Mouse (Mus musculus): ENCODE data around the gene Ube4b. TPM values are rescaled to one million over a fixed set of nuclear protein-coding genes. Genes with fewer than 3 reads are reported as not detected.
A peak's percentile ranks its signal among the peaks of the same experiment; 100 is the strongest.

Ube4b gene
- polyA plus RNA-seq, 1 experiment from 2014 or later: 64.5 TPM

- H3K4me1 ChIP-seq: peaks cover 4% of the 10 kb centered on the region; the same call in 1 of the 2 replicates
- no peak overlapping the region for H3K4me3 ChIP-seq
- H3K9me3 ChIP-seq: no peaks in the 10 kb centered on the region
- WGBS: 54% methylated on average over 8 of the region's 8 CpGs
- H3K27me3 ChIP-seq (replicated peaks): no peaks in the 10 kb centered on the region
- H3K4me2 ChIP-seq: no peak overlapping the region
- no peak for ATAC-seq (replicated peaks)
- H3K27ac ChIP-seq: no peak overlapping the region
- H3K9ac ChIP-seq: no peak overlapping the region
- peaks cover 17% of the 10 kb centered on the region for H3K36me3 ChIP-seq (replicated peaks)
Measured at GRCm38 (mm10) chr4:149378819-149379218, 47.7 kb downstream of the Ube4b start.

- H3K4me1 ChIP-seq: peaks cover 4% of the 10 kb centered on the region; the same call in 1 of the 2 replicates
- H3K9ac ChIP-seq: no peak overlapping the region
- peaks cover 21% of the 10 kb centered on the region for H3K36me3 ChIP-seq (replicated peaks)
- no peak overlapping the region for H3K27ac ChIP-seq
- ATAC-seq (replicated peaks): no peak
- H3K27me3 ChIP-seq (replicated peaks): no peaks in the 10 kb centered on the region
- no peak overlapping the region for H3K4me2 ChIP-seq
- no peaks in the 10 kb centered on the region for H3K9me3 ChIP-seq
- H3K4me3 ChIP-seq: no peak overlapping the region
- 91% methylated on average over 10 of the region's 10 CpGs for WGBS
Measured at GRCm38 (mm10) chr4:149376034-149376433, 50.5 kb downstream of the Ube4b start.

DNA sequence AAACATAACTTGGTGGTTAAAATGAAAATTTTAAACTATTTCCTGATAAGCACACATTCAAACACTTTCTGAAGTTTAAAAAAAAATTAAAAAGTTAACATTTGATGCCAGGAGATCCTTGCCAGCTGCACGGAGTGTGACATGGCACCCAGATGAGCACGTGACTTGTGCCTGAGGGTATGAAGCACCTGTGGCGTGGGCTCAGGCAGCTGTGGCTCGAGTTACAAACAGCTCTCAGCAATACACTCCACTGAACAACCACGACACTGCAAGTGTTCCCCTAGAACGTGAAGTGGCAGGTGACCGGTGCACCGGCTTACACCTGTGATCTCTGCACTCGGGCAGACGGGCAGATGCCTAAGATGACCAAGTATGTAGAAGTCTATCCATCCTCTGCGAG, 51.9 kb downstream of the Ube4b start:
- Histone ChIP-seq H3K27me3 (replicated peaks) (no peaks in the 10 kb centered on the region), H3K4me1 (peaks cover 4% of the 10 kb centered on the region; the same call in 1 of the 2 replicates), H3K9me3 (no peaks in the 10 kb centered on the region), H3K4me2 (no peak overlapping the region), H3K9ac (no peak overlapping the region), H3K36me3 (replicated peaks) (peaks cover 25% of the 10 kb centered on the region), H3K27ac (no peak overlapping the region), H3K4me3 (no peak overlapping the region)
- ATAC-seq (replicated peaks): no peak
- WGBS: 85% methylated on average over 11 of the region's 11 CpGs

DNA sequence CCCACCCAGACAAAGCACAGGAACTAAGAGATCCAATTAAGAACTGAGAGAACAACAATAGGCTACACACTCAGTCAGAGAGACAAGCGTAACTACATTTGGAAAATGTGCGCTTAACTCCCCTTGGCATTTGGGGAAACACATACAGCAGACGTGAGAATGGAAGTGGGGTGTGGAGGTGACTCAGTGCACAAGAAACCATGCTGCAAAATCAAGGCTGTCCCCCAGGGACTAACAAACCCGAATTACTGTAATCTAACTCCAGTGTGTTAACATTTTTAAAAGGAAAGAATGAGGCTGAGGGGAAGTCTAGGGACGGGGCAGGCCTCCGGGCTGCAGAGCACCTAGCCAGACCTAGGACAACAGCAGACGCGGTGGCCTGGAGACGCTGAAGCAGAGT, 52.6 kb downstream of the Ube4b start:
- Histone ChIP-seq H3K4me1 (peaks cover 3% of the 10 kb centered on the region; the same call in 1 of the 2 replicates), H3K27me3 (replicated peaks) (no peaks in the 10 kb centered on the region), H3K27ac (0 out of 2 replicates have a peak overlapping the region, but pooled peaks have one; percentile 25), H3K36me3 (replicated peaks) (peaks cover 19% of the 10 kb centered on the region), H3K4me2 (no peak overlapping the region), H3K9ac (no peak overlapping the region), H3K9me3 (no peaks in the 10 kb centered on the region), H3K4me3 (no peak overlapping the region)
- WGBS: 80% methylated on average over 9 of the region's 9 CpGs
- no peak for ATAC-seq (replicated peaks)

- WGBS: 63% methylated on average over 5 of the region's 5 CpGs
- Histone ChIP-seq H3K4me1 (no peaks in the 10 kb centered on the region), H3K27me3 (replicated peaks) (no peaks in the 10 kb centered on the region), H3K27ac (no peak overlapping the region), H3K4me2 (no peak overlapping the region), H3K9me3 (no peaks in the 10 kb centered on the region), H3K36me3 (replicated peaks) (peaks cover 19% of the 10 kb centered on the region), H3K4me3 (no peak overlapping the region), H3K9ac (no peak overlapping the region)
- no peak for ATAC-seq (replicated peaks)
Measured at GRCm38 (mm10) chr4:149373431-149373830, 53.1 kb downstream of the Ube4b start.

DNA sequence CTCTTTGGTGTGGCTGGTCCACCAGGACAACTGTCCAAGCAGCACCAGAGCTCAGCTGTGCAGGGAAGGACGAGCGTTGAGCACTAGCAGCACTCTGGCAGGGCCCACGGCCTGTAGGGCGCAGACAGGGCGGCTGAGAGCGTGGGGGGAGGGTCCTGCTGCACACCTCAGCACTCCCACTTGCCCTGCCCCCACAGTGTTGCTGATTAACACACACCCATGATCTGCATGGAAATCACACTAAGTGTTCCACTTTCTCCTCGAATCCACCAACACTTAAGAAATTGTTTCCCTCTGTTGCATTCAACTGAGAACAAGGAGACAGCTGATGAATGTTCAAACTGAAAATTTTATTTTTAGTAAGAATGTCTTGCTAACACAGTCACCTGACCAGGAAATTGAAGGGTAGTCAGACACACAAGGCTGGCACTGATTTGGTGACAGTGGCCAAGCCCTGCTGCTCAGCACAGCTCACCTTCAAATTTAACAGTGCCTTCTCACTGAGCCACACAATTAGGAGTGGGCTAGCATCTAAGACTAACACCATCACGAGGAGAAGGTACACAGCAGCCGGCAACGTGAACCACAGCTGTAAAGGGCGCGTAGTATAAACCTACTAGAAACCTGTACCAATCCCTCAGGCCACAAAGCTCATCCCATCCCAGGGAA, 60.7 kb downstream of the Ube4b start:
- Histone ChIP-seq H3K27ac (no peak overlapping the region), H3K27me3 (replicated peaks) (no peaks in the 10 kb centered on the region), H3K4me1 (no peaks in the 10 kb centered on the region), H3K9ac (no peak overlapping the region), H3K36me3 (replicated peaks) (peaks cover 40% of the 10 kb centered on the region), H3K4me2 (no peak overlapping the region), H3K9me3 (no peaks in the 10 kb centered on the region), H3K4me3 (no peak overlapping the region)
- WGBS: 84% methylated on average over 12 of the region's 12 CpGs
- ATAC-seq (replicated peaks): no peak

DNA sequence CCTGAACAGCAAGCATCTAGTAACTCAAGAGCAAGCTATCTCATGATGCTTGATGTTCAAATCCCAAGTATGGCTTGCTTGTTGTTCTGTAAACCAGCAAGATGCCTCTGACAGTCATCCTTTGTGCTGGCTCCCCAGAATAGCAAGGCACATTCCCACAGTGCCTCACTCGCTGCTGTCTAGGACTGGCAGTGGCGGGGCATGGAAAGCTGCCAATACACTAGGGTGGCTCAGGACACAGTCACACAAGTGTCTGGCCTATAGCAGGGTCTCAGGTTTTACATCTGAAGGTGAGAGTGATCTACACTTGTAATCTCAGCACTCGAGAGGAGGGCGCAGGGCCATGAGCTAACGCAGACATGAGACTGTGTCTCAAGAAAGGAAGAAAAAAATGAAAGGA, 61.7 kb downstream of the Ube4b start:
- no peaks in the 10 kb centered on the region for H3K9me3 ChIP-seq
- 71% methylated on average over 5 of the region's 5 CpGs for WGBS
- no peak overlapping the region for H3K9ac ChIP-seq
- no peaks in the 10 kb centered on the region for H3K27me3 ChIP-seq (replicated peaks)
- no peak overlapping the region for H3K4me2 ChIP-seq
- no peak overlapping the region for H3K4me3 ChIP-seq
- ATAC-seq (replicated peaks): no peak
- H3K4me1 ChIP-seq: no peaks in the 10 kb centered on the region
- peak overlapping the region; percentile 42; the same call in 1 of the 2 replicates for H3K27ac ChIP-seq
- H3K36me3 ChIP-seq (replicated peaks): peaks cover 44% of the 10 kb centered on the region

DNA sequence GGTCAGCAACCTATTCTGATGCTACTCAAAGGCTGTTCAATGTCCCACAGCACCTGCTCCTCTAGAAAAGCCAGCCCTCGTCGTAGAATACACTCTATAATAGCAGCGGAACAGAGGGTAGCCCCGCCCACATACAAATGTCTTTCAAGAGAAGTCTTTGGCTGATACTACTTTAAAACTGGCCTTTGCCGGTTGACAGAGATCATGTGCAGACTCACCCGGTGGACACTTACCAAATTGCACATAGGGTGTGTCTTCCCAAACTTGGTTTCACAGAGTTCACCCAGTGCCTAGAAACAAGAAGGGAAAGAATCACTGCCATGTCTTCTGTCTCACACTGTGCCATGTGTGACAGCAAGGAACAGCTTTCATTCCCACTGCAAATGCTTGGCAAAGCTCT, 65.5 kb downstream of the Ube4b start:
- Histone ChIP-seq H3K27me3 (replicated peaks) (no peaks in the 10 kb centered on the region), H3K9ac (no peak overlapping the region), H3K4me3 (no peak overlapping the region), H3K9me3 (no peaks in the 10 kb centered on the region), H3K27ac (no peak overlapping the region), H3K4me1 (no peaks in the 10 kb centered on the region), H3K36me3 (replicated peaks) (peaks cover 62% of the 10 kb centered on the region), H3K4me2 (no peak overlapping the region)
- WGBS: 79% methylated on average over 6 of the region's 6 CpGs
- no peak for ATAC-seq (replicated peaks)

DNA sequence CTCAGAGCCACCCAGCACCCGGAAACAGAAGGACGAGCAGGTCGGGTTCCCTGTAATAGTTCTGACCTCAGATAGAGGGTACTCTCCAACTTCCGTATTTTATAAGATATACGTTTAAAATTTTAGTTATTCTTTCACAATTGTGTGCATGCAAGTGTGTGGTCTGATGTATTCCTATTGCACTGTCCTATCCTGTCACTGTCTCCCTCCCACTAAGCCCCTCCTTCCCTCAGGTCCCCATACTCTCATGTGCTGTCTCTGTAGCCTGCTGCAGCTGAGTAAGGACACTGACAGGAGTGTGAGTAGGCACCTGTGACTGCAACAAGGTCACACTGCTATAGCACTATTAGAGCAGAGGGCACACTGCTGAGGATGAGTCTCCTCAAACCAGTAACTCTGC, 65.9 kb downstream of the Ube4b start:
- Histone ChIP-seq H3K9ac (no peak overlapping the region), H3K4me3 (no peak overlapping the region), H3K27ac (no peak overlapping the region), H3K9me3 (no peaks in the 10 kb centered on the region), H3K4me2 (no peak overlapping the region), H3K27me3 (replicated peaks) (no peaks in the 10 kb centered on the region), H3K36me3 (replicated peaks) (peaks cover 64% of the 10 kb centered on the region), H3K4me1 (no peaks in the 10 kb centered on the region)
- WGBS: 96% methylated on average over 5 of the region's 5 CpGs
- no peak for ATAC-seq (replicated peaks)

DNA sequence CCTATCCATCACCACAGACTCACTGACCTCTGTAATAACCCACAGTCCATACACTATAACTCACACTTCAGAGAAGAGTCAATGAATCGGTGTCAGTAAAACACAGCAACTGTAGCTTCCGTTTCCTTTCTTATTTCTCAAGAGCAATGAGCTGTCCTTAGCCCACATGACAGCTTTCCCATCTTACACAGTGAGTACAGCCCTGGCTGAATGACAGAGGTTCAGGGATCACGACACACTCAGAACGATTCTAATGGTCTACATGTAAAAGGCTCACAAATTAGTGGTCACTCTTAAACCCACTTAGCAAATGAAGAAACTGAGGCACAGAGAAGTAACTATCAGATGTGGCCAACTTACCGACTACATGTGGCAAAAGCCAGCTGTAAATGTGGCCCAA, 68.6 kb downstream of the Ube4b start:
- Histone ChIP-seq H3K4me3 (no peak overlapping the region), H3K36me3 (replicated peaks) (peaks cover 74% of the 10 kb centered on the region), H3K4me2 (no peak overlapping the region), H3K27me3 (replicated peaks) (no peaks in the 10 kb centered on the region), H3K9me3 (no peaks in the 10 kb centered on the region), H3K4me1 (no peaks in the 10 kb centered on the region), H3K9ac (no peak overlapping the region), H3K27ac (no peak overlapping the region)
- 88% methylated on average over 5 of the region's 5 CpGs for WGBS
- ATAC-seq (replicated peaks): no peak

DNA sequence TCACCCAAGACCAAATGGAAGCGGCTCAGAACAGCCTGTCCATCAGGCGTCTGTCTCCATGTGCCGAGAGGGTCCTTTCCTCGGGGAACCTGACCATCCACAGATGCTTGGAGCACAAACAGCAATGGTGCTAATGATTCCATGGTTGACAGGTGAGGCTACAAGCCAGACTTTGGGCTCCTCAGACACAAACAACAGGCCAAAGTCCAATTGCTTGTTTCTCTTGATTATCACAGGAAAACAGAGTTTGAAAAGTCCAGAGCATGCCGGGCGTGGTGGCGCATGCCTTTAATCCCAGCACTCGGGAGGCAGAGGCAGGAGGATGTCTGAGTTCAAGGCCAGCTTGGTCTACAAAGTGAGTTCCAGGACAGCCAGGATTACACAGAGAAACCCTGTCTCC, 71.9 kb downstream of the Ube4b start:
- no peaks in the 10 kb centered on the region for H3K4me1 ChIP-seq
- no peak overlapping the region for H3K4me2 ChIP-seq
- no peak overlapping the region for H3K4me3 ChIP-seq
- peaks cover 72% of the 10 kb centered on the region for H3K36me3 ChIP-seq (replicated peaks)
- no peak for ATAC-seq (replicated peaks)
- H3K27ac ChIP-seq: no peak overlapping the region
- H3K9ac ChIP-seq: no peak overlapping the region
- no peaks in the 10 kb centered on the region for H3K27me3 ChIP-seq (replicated peaks)
- H3K9me3 ChIP-seq: no peaks in the 10 kb centered on the region
- 97% methylated on average over 8 of the region's 8 CpGs for WGBS

DNA sequence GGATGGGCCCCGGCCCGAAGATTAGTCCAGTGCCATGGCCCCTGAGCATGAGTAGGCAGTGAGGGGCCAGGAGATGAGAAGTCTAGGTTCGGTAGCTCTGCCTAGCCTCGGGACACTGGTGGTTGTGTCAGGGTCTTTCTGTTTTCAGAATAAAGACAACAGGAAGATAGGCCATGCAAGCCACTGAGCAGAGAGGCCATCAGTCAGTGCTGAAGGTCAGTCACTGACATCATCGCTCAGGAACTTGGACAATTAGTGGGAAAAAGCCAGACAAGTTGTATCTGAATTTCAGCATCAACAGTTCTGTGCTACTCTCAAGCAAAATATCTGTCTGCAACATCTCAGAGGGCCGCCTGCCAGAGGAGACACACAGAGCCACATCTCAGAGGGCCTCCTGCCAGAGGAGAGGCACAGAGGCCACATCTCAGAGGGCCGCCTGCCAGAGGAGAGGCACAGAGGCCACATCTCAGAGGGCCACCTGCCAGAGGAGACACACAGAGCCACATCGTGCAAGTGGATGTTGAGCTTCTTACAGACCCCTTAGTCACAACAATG, 74.9 kb downstream of the Ube4b start:
- 91% methylated on average over 8 of the region's 8 CpGs for WGBS
- Histone ChIP-seq H3K36me3 (replicated peaks) (peaks cover 63% of the 10 kb centered on the region), H3K9ac (no peak overlapping the region), H3K4me3 (no peak overlapping the region), H3K4me1 (no peaks in the 10 kb centered on the region), H3K27ac (no peak overlapping the region), H3K4me2 (no peak overlapping the region), H3K9me3 (no peaks in the 10 kb centered on the region), H3K27me3 (replicated peaks) (no peaks in the 10 kb centered on the region)
- ATAC-seq (replicated peaks): no peak

DNA sequence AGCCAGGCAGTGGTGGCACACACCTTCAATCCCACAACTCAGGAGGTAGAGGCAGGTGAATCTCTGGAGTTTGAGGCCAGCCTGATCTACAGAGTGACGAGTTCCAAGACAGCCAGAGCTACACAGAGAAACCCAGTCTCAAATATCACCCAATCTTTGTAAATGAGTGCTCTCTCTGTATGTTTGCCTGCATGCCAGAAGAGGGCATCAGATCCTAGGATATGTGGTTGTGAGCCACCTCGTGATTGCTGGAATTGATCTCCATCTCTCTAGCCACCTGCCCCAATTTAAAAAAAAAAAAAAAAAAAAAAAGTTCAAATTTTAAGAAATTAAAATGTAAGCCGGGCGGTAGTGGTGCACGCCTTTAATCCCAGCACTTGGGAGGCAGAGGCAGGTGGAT, 77.6 kb downstream of the Ube4b start:
- Histone ChIP-seq H3K9me3 (no peaks in the 10 kb centered on the region), H3K9ac (no peak overlapping the region), H3K27me3 (replicated peaks) (no peaks in the 10 kb centered on the region), H3K27ac (no peak overlapping the region), H3K4me1 (no peaks in the 10 kb centered on the region), H3K36me3 (replicated peaks) (peaks cover 47% of the 10 kb centered on the region), H3K4me2 (no peak overlapping the region), H3K4me3 (no peak overlapping the region)
- ATAC-seq (replicated peaks): no peak
- WGBS: 73% methylated on average over 5 of the region's 5 CpGs
